Mouse (Mus musculus) midbrain, embryonic 14.5 days (tissue): Measurements from ENCODE around the gene Gm21698. TPM values are rescaled to one million over a fixed set of nuclear protein-coding genes. Genes with fewer than 3 reads are reported as not detected.
"Not testable (repeated sequence)": the region's sequence is repeated elsewhere in the genome, so short reads cannot be mapped to it uniquely, and the experiment has no call there.

Experiments
- ATAC-seq: fragments of 200-750 bp; cut with Nextera tagmentation; 2 replicates; pipeline ENCODE4 v1.8.0; 2017; ENCODE audit warnings: moderate number of reproducible peaks, moderate library complexity; ENCODE audit not compliant: low FRiP score, low TSS enrichment
- DNase-seq: peaks from one replicate; pipeline ENCODE4 v3.0.0-alpha.2; 2015
- H3K27ac ChIP-seq: fragments of 300-500 bp; sonication (generic); replicated peaks from 2 replicates; pipeline ENCODE4 v1.5.1; 2014; ENCODE audit warnings: mild to moderate bottlenecking, low read depth, low read length, moderate library complexity
- H3K27me3 ChIP-seq: fragments of 300-500 bp; sonication (generic); 2 replicates; pipeline ENCODE4 v1.6.1; 2014; ENCODE audit warnings: low read length, control low read depth, mixed read lengths; ENCODE audit not compliant: control insufficient read depth, insufficient read depth
- H3K36me3 ChIP-seq: fragments of 300-500 bp; sonication (generic); 2 replicates; pipeline ENCODE4 v1.6.1; 2014; ENCODE audit warnings: low read length, control low read depth; ENCODE audit not compliant: control insufficient read depth, insufficient read depth
- H3K4me1 ChIP-seq: fragments of 300-500 bp; sonication (generic); 2 replicates; pipeline ENCODE4 v1.6.1; 2014; ENCODE audit warnings: mild to moderate bottlenecking, antibody characterized with exemption, low read length, control low read depth; ENCODE audit not compliant: control insufficient read depth, insufficient read depth
- H3K4me2 ChIP-seq: fragments of 300-500 bp; sonication (generic); 2 replicates; pipeline ENCODE4 v1.6.1; 2014; ENCODE audit warnings: mild to moderate bottlenecking, low read length, moderate library complexity
- H3K4me3 ChIP-seq: fragments of 300-500 bp; sonication (generic); replicated peaks from 2 replicates; pipeline ENCODE4 v1.5.1; 2014; ENCODE audit warnings: low read depth, low read length
- H3K9ac ChIP-seq: fragments of 300-500 bp; sonication (generic); replicated peaks from 2 replicates; pipeline ENCODE4 v1.6.1; 2014; ENCODE audit warnings: mild to moderate bottlenecking, low read length, moderate library complexity
- H3K9me3 ChIP-seq: fragments of 300-500 bp; sonication (generic); 2 replicates; pipeline ENCODE4 v1.6.1; 2016; ENCODE audit warnings: low read length, control low read depth, mixed read lengths; ENCODE audit not compliant: control insufficient read depth
- WGBS: fragments of 180-500 bp; shearing (Covaris S2); extraction: QIAGEN DNeasy Blood & Tissue Kit; methylation state at CpG from one replicate; pipeline ENCODE4 v1.1.7; 2014; 5-methylcytosine and 5-hydroxymethylcytosine counted together
- polyA plus RNA-seq: library from polyadenylated mRNA; unstranded; fragments of >200 nt; fragmentation: Nextera tagmentation; extraction: Ambion mirVana; gene quantifications from 2 replicates; pipeline ENCODE4 v1.2.1, GENCODE M21; 2014

The Gm21698 gene
- polyA plus RNA-seq, 1 experiment from 2014 or later, result not detected

- 88% methylated on average over 2 of the region's 2 CpGs for WGBS
- ATAC-seq, DNase-seq: not testable (repeated sequence)
Measured at GRCm38 (mm10) chr5:25945391-25945790, 43.1 kb downstream of the Gm21698 start.

GRCm38 (mm10) chr5:25942281-25942680, 46.2 kb downstream of the Gm21698 start, which contains the start of gene Gm21663:
TSS of gene Gm21663 (minus strand) at chr5:25942381.
- not testable (repeated sequence) for H3K9me3 ChIP-seq, DNase-seq, ATAC-seq, H3K27me3 ChIP-seq, H3K36me3 ChIP-seq, H3K9ac ChIP-seq, H3K4me2 ChIP-seq, H3K4me1 ChIP-seq, H3K4me3 ChIP-seq, H3K27ac ChIP-seq
- 52% methylated on average over 2 of the region's 2 CpGs for WGBS

More at GRCm38 (mm10) chr5:25945391-25945790, 43.1 kb downstream of the Gm21698 start:
- not testable (repeated sequence) for H3K9me3 ChIP-seq, H3K4me2 ChIP-seq, H3K9ac ChIP-seq, H3K36me3 ChIP-seq, H3K4me3 ChIP-seq, H3K27me3 ChIP-seq, H3K4me1 ChIP-seq, H3K27ac ChIP-seq

Other genes with a start within 250 kb of the Gm21698 start
- 28.9 and 31.2 TPM in 2 replicates for gene Actr3b, start 228.7 kb downstream of the Gm21698 start, polyA plus RNA-seq
- gene Gm21663, start 46.3 kb downstream of the Gm21698 start, polyA plus RNA-seq, result not detected in 2 replicates
- gene Gm21671, start 34.2 kb downstream of the Gm21698 start, polyA plus RNA-seq, result 0.09 and 0.18 TPM in 2 replicates
- 0.18 TPM in 1 of 2 replicates, not detected in the other for gene Gm21680, start 16.0 kb downstream of the Gm21698 start, polyA plus RNA-seq
- 0.19 and 0.36 TPM in 2 replicates for gene Gm1979, start 16.1 kb upstream of the Gm21698 start, polyA plus RNA-seq
- 0.11 TPM in 1 of 2 replicates, not detected in the other for gene Gm5862, start 34.3 kb upstream of the Gm21698 start, polyA plus RNA-seq
- gene Speer4a, start 50.9 kb upstream of the Gm21698 start, polyA plus RNA-seq, result 0.22 TPM in 1 of 2 replicates, not detected in the other
- 0.09 and 0.20 TPM in 2 replicates for gene Gm7347, start 69.9 kb upstream of the Gm21698 start, polyA plus RNA-seq
- 0.18 TPM in 1 of 2 replicates, not detected in the other for gene Gm10471, start 100.6 kb upstream of the Gm21698 start, polyA plus RNA-seq
- gene 5031410I06Rik, start 116.7 kb upstream of the Gm21698 start, polyA plus RNA-seq, result 0.24 and 0.32 TPM in 2 replicates
- 0.11 TPM in 1 of 2 replicates, not detected in the other for gene Gm10220, start 132.8 kb upstream of the Gm21698 start, polyA plus RNA-seq